10 mouse cellular contexts compared by ENCODE assay signal in genomic region chr11:61411809-61412208, GRCm38 (mm10). TPM values are rescaled to one million over a fixed set of nuclear protein-coding genes. Genes with fewer than 3 reads are reported as not detected.
"Had no signal": no experiment of that assay in that cellular context is flagged by ENCODE, and none has a peak within 500 bp of the region (broad histone marks: within the 10 kb centered on the region; RNA-seq: fewer than 3 reads in every experiment).

No protein-coding gene starts in this region.

- DNase-seq: kidney, adult 11 months; kidney, adult 9 months; kidney, postnatal 10 days; kidney, postnatal 4 days; liver; right cerebral cortex, adult 18-20 months; right cerebral cortex, postnatal 25 days; thymus, adult 2 months; thymus, postnatal 36 days had no signal

RNA-seq across cellular contexts. Expression of gene Slc47a1, which starts 33.7 kb away (rescaled TPM):
- total RNA-seq: megakaryocyte progenitor cell, adult 5-6 weeks had no signal

RNA-seq across cellular contexts. Expression of gene Rnf112, which starts 42.1 kb away (rescaled TPM):
- total RNA-seq: megakaryocyte progenitor cell, adult 5-6 weeks had no signal
